Mouse (Mus musculus): ENCODE measurements around the gene Ckap4. TPM values are rescaled to one million over a fixed set of nuclear protein-coding genes. Genes with fewer than 3 reads are reported as not detected.
"Not testable (repeated sequence)": the region's sequence is repeated elsewhere in the genome, so short reads cannot be mapped to it uniquely, and the experiment has no call there.

The Ckap4 gene
- total RNA-seq, 4 experiments from 2014 or later, result 18.2 to 26.3 (median 22.8) TPM

DNA sequence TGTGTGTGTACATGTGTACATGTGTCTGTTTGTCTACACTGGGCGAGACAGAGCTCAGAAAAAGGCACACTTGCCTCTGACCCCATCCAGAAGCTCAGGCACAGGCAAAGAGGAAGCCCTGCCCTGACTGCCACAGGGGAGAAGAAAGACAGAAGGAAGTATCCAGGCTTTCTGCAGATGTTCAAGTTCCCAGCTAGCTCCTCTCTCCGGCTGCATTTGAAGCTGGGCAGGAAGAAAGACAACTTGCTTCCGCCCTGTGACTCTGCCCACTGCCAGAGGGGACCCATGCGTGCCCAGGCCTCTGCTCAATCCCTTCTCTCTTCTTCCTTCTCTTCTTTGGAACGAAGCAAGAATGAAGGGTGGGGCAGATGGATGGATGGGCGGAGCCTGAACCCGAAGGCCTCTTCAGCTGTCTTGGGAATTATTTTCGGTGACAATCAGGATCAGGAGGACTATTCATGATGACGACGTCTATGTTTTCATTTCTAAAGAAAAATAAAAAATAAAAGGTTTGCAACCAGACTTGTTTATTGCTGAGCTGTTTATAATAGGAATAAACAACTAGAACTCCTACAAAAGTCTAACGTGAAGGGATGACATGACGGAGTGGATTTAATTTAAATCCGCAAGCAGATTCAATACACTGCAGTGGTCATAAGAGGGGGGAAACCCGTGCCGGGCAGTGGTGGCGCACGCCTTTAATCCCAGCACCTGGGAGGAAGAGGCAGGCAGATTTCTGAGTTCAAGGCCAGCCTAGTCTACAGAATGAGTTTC, 15.5 kb upstream of the Ckap4 start:
- DNase-seq (ENCODE audit: low spot score), result peak; percentile 21

GRCm38 (mm10) chr10:84544841-84545610, 11.2 kb upstream of the Ckap4 start:
- no peak for DNase-seq (ENCODE audit: low spot score)

DNA sequence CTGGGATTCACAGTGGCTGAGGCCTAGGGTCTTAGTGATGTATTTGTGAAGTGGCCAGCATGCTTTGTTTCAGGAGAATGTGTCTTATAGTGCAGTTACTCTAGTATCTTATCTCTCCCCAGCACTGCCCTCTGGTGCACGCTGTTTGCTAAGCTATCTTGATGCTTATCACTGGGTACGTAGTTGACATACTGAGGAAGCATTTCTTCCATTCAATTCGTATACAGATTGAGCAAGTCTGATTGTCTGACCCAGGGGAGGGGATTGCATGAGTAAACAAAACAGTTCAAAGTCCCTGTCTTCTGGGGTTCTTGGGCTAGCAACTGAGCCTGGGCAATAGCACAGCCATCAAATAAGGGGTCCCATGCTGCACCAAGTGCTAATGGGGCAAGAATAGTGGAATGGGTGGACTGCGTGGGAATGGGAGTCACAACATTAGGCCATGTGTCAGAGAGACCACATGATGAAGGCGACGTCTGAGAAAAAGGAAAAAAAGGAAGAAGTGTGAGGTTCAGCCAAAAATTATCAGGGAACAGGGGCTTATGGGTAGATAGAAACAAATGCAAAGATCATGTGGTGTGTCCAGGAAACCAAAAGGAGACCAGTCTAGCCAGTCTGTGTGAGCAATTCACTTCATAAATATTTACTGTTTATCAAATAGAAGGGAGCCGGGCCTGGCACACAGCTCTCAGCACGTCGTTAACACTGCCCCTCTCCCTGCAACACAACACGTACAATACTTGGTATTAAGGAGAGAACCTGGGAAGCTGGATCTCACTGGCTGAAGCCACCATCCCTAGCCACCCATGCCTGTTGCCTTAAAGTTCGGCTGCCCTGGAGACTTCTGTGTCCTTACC, 9.2 kb upstream of the Ckap4 start:
- no peak for DNase-seq (ENCODE audit: low spot score)

DNA sequence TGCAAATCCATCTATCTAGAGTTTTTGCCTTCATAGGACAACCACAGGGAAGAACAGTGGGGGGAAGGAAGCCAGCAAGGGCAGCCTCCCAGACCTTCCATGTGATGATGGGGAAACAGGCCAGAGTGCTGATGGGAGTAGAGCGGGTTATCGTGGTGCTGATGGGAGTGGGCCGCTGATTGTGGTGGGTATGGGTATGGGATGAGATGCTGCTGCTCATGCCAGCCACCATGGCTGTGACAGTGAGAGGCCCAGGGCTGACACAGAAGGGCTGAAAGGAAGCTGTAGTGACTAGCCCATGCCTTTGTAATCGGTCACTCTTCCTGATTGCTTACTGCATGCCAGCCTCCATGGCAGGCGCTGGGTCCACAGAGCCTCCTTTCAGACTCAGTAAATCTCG, 5.8 kb upstream of the Ckap4 start:
- no peak for DNase-seq (ENCODE audit: low spot score)

DNA sequence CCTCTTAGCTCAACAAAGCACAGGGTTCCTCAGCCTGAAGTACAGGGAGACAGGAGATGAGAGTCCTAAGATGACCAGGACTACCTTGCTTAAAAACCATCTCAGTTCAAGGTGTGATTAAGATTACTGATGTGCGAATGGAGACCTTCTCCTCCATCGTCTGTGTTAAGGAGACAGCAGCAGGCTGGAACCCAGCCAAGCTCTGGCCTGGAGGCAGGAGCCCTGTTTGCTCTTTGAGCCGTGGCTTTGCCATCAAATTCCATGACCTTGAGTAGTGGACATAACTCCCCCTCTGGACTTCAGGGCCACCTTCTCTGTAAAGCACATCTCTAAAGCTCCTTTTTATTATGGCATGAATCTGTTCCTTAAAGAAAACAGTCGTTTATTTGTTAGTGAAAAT, 2.0 kb upstream of the Ckap4 start:
- DNase-seq (ENCODE audit: low spot score), result no peak

GRCm38 (mm10) chr10:84535458-84535857, 1.6 kb upstream of the Ckap4 start:
- no peak for DNase-seq (ENCODE audit: low spot score)

DNA sequence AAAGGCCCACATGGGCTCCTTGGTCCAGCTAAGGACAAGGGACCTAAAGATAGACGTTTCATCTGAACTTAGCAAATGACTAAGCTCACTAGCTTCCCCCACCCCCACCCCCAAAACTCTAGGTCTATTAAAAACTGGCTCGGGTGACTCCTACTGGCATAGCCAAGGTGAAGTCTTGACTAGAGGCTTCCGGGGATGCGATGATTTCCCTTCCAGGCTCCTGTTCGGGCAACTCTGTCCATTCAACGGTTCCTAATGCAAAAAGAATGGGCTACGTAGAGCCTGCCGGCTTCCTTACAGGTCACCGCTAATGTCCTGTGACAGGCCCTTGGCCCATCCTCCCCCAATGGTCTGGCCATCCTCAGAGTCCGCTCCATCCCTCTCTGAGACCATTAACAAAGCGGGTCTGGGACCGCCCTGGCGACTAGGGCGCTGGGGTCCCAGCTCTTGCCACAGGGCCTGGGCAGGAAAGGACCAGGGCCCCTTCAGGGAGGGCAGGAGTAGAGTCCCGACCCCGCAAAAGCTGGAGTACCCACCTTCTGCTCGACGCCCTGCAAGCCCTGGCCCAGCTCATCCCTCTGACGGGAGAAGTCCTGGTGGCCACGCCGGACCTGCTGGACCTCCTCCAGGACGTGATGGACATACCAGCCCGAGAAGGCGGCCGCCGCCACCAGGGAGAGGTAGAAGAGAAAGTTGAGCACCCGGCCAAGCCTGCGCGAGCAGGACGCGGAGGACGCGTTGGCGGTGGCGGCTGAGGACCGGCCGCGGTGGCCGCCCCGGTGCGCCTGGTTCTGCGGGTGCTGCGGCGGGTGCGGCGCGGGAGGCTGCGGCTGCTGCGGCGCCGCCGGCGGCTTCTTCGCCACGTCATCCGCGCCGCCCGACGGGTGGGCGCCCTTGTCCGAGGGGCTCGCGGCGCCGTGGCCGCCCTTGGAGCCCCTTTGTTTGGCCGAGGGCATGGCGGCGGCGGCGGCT, 665 bp downstream of the Ckap4 start:
- peak; percentile 33 for DNase-seq (ENCODE audit: low spot score)

- DNase-seq (ENCODE audit: low spot score), result peak; percentile 65
Observed at GRCm38 (mm10) chr10:84532191-84532889, 1.5 kb downstream of the Ckap4 start.

- no peak for DNase-seq (ENCODE audit: low spot score)
Observed at GRCm38 (mm10) chr10:84531576-84531975, 2.3 kb downstream of the Ckap4 start.

GRCm38 (mm10) chr10:84530388-84530787, 3.5 kb downstream of the Ckap4 start:
- DNase-seq (ENCODE audit: low spot score), result peak; percentile 33

DNA sequence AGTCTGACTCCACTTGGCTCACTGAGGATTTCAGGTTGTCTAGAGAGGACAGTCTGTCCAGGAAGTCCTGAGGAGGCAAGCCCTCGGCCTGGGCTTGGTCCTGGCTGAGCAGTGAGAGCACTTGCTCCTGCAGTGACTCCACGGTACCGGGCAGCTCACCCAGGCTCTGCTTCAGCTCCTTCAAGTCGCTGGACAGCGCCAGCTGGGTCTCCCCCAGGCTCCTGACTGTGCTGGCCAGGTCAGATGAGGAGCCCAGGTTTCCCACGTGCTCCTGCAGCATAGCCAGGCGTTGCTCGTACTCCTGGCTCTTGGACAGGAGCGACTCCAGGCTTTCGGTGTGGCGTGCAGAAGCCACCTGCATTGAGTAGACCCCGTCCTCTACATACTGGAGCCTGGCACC, 6.2 kb downstream of the Ckap4 start:
- DNase-seq (ENCODE audit: low spot score), result no peak

GRCm38 (mm10) chr10:84527070-84527469, 6.8 kb downstream of the Ckap4 start:
- no peak for DNase-seq (ENCODE audit: low spot score)

DNA sequence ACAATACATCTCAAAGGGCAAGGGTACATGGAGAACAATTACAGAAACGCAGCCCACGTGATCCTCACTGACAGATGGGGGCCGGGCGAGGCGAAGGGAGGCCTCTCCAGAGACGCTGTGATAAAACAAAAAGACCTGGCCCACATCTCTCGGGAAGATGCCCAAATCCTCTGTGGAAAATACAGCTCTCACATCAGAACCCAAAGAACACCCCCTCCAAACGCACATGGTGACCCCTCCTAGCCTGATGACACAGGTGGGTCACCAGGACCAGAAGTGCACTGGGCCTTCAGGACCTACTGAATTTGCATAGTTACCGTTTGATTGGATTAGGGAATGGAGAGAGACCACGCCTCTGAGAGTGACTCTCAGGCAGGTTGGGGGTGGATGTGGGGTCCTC, 7.4 kb downstream of the Ckap4 start:
- DNase-seq (ENCODE audit: low spot score), result no peak

GRCm38 (mm10) chr10:84523682-84524081, 10.2 kb downstream of the Ckap4 start:
- no peak for DNase-seq (ENCODE audit: low spot score)

- DNase-seq (ENCODE audit: low spot score), result no peak
Observed at GRCm38 (mm10) chr10:84516414-84516927, 17.4 kb downstream of the Ckap4 start.

- not testable (repeated sequence) for DNase-seq (ENCODE audit: low spot score)
Observed at GRCm38 (mm10) chr10:84515980-84516379, 17.9 kb downstream of the Ckap4 start.

DNA sequence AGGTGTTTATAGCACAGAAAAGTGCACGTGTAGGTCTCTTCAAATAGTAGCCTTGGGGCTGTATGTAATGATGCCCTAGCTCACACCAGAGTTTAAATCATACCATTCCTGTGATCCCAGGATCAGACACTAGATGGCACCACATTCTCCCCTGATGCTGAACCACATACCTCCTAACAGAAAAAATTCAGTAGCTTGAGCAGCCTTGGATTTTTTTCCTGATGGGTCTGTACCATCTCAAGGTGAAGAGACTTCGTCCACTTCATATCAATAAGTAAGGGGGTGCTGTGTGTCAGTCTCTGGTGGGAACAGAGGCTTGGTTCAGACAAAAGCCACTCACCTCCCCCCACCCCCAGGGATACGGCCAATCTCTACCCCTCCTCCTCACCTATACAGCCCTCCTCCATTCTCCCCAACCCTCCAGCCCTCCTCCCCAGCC, 18.3 kb downstream of the Ckap4 start:
- peak; percentile 84 for DNase-seq (ENCODE audit: low spot score)

DNA sequence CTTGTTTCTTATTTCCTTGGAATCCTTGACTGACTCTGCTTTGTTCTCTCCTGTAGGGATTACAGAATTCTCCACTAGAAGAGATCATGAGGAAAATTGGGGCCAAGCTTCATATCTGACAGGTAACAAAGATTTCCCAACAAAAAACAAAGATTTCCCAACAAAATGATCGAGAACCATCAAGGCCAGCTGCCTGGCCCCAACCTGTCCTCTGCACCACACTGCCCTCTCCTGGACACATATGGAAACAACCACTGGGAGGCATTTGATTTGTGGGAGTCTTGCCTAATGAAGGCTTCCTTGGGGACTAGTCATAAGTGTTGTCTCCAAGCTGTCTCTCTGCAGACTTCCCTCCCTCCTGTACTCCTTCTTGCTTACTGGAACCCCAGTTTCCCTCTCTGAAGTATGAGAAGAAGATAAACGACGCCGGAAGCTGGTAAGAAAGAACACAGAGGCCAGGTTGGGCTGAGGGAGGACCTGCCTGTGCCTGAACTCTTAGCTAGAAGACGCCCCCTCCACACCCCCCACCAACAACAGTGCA, 19.8 kb downstream of the Ckap4 start:
- peak; percentile 69 for DNase-seq (ENCODE audit: low spot score)

- DNase-seq (ENCODE audit: low spot score), result no peak
Observed at GRCm38 (mm10) chr10:84512766-84513165, 21.1 kb downstream of the Ckap4 start.

GRCm38 (mm10) chr10:84508603-84509002, 25.3 kb downstream of the Ckap4 start:
- DNase-seq (ENCODE audit: low spot score), result no peak

Measured in heart, adult 8-10 months (tissue).